Mouse (Mus musculus) cerebellum, adult 2 months (tissue): ENCODE data around the gene Gm42372. TPM values are rescaled to one million over a fixed set of nuclear protein-coding genes. Genes with fewer than 3 reads are reported as not detected.

ENCODE experiments used
- DNase-seq, 2 experiments: peaks; one replicate each; pipeline ENCODE4 v3.0.0; 2021
- H3K27ac ChIP-seq: fragments of 200-500 bp; 2 replicates; pipeline ENCODE4 v1.5.1; 2012; ENCODE audit warnings: low read length, control low read depth, inconsistent platforms; ENCODE audit not compliant: insufficient read depth
- H3K27me3 ChIP-seq: fragments of 200-500 bp; 2 replicates; pipeline ENCODE4 v1.6.1; 2012; ENCODE audit warnings: inconsistent platforms, mild to moderate bottlenecking, low read length, moderate library complexity; ENCODE audit not compliant: control insufficient read depth, insufficient read depth
- H3K4me1 ChIP-seq: fragments of 200-500 bp; 2 replicates; pipeline ENCODE4 v1.6.1; 2011; ENCODE audit warnings: low read length; ENCODE audit not compliant: control insufficient read depth, insufficient read depth
- H3K4me3 ChIP-seq: fragments of 200-500 bp; replicated peaks from 2 replicates; pipeline ENCODE3; 2011; ENCODE audit warnings: mild to moderate bottlenecking, low read depth, low read length, control low read depth; ENCODE audit not compliant: insufficient read depth
- CTCF ChIP-seq: fragments of 200-500 bp; IDR thresholded peaks from 2 replicates; pipeline ENCODE4 v1.5.1; 2011; ENCODE audit warnings: low read depth, mild to moderate bottlenecking, control low read depth, low read length, moderate library complexity, borderline replicate concordance; ENCODE audit not compliant: insufficient read depth
- POLR2A ChIP-seq: fragments of 200-500 bp; IDR thresholded peaks from 2 replicates; pipeline ENCODE4 v1.6.1; 2011; ENCODE audit warnings: low read length, control low read depth, borderline replicate concordance; ENCODE audit not compliant: insufficient read depth
- WGBS: fragments of 180-500 bp; shearing (Covaris S2); methylation state at CpG from one replicate; pipeline ENCODE4 v1.1.7; 2018; 5-methylcytosine and 5-hydroxymethylcytosine counted together
- polyA plus RNA-seq: library from polyadenylated mRNA; depleted of rRNA; stranded (reverse); fragments of >200 nt; gene quantifications from 2 replicates; pipeline ENCODE4 v1.2.3, GENCODE M21; 2012

Gene Gm42372
- polyA plus RNA-seq, 1 experiment: 33.2 TPM

- peak in 1 of 2 experiments; percentile 41 for DNase-seq
- TF ChIP-seq POLR2A (no peak), CTCF (no peak)
- H3K27ac ChIP-seq: peak overlapping the region; percentile 87
- H3K4me3 ChIP-seq: no peak overlapping the region
- peaks cover 87% of the 10 kb centered on the region for H3K4me1 ChIP-seq
- WGBS: 15% methylated on average over 2 of the region's 2 CpGs
- no peaks in the 10 kb centered on the region for H3K27me3 ChIP-seq
Observed at GRCm38 (mm10) chr7:17017921-17018320, 35.0 kb downstream of the Gm42372 start.

GRCm38 (mm10) chr7:17019426-17020166 is 36.7 kb downstream of the Gm42372 start:
- peak overlapping the region; percentile 53 for H3K27ac ChIP-seq
- H3K4me3 ChIP-seq: no peak overlapping the region
- H3K27me3 ChIP-seq: no peaks in the 10 kb centered on the region
- WGBS: 58% methylated on average over 7 of the region's 7 CpGs
- H3K4me1 ChIP-seq: peaks cover 90% of the 10 kb centered on the region
- TF ChIP-seq POLR2A: no peak
- TF ChIP-seq CTCF: no peak
- DNase-seq: peak; percentile 38 to 45

GRCm38 (mm10) chr7:17022176-17022575 is 39.3 kb downstream of the Gm42372 start:
- H3K27me3 ChIP-seq: no peaks in the 10 kb centered on the region
- TF ChIP-seq POLR2A (no peak), CTCF (no peak)
- WGBS: 30% methylated on average over 15 of the region's 15 CpGs

GRCm38 (mm10) chr7:17023701-17024100 is 40.8 kb downstream of the Gm42372 start:
- peak overlapping the region; percentile 71 for H3K27ac ChIP-seq
- WGBS: 47% methylated on average over 4 of the region's 4 CpGs
- peak in 1 of 2 experiments; percentile 33 for DNase-seq
- H3K4me1 ChIP-seq: peaks cover 73% of the 10 kb centered on the region
- no peaks in the 10 kb centered on the region for H3K27me3 ChIP-seq
- H3K4me3 ChIP-seq: no peak overlapping the region
- no peak for TF ChIP-seq CTCF
- no peak for TF ChIP-seq POLR2A

More at GRCm38 (mm10) chr7:17022176-17022575, 39.3 kb downstream of the Gm42372 start:
- Histone ChIP-seq H3K4me1 (peaks cover 84% of the 10 kb centered on the region), H3K27ac (peak overlapping the region; percentile 71), H3K4me3 (no peak overlapping the region)
- DNase-seq: peak; percentile 65 to 67

GRCm38 (mm10) chr7:17024141-17024540 is 41.3 kb downstream of the Gm42372 start:
- no peaks in the 10 kb centered on the region for H3K27me3 ChIP-seq
- peaks cover 69% of the 10 kb centered on the region for H3K4me1 ChIP-seq
- H3K4me3 ChIP-seq: peak overlapping the region; percentile 34
- no peak; the same call in 1 of the 2 replicates for TF ChIP-seq POLR2A
- TF ChIP-seq CTCF: no peak
- DNase-seq: peak; percentile 61 to 63
- peak overlapping the region; percentile 71 for H3K27ac ChIP-seq
- WGBS: 34% methylated on average over 6 of the region's 6 CpGs

- no peak for TF ChIP-seq CTCF
- TF ChIP-seq POLR2A: no peak
- H3K4me3 ChIP-seq: peak overlapping the region; percentile 88
- 32% methylated on average over 10 of the region's 10 CpGs for WGBS
- peaks cover 61% of the 10 kb centered on the region for H3K4me1 ChIP-seq
- peak; percentile 38 to 45 for DNase-seq
- no peaks in the 10 kb centered on the region for H3K27me3 ChIP-seq
- peak overlapping the region; percentile 71 for H3K27ac ChIP-seq
Observed at GRCm38 (mm10) chr7:17024814-17025504, 42.1 kb downstream of the Gm42372 start.

- Histone ChIP-seq H3K27me3 (no peaks in the 10 kb centered on the region), H3K4me3 (peak overlapping the region; percentile 88), H3K27ac (peak overlapping the region; percentile 71), H3K4me1 (peaks cover 56% of the 10 kb centered on the region)
- 33% methylated on average over 4 of the region's 4 CpGs for WGBS
- DNase-seq: peak; percentile 38 to 45
- TF ChIP-seq POLR2A (no peak), CTCF (no peak)
Observed at GRCm38 (mm10) chr7:17025505-17025894, 42.6 kb downstream of the Gm42372 start.
